Mouse (Mus musculus): ENCODE measurements around the gene B4galnt3.

DNA sequence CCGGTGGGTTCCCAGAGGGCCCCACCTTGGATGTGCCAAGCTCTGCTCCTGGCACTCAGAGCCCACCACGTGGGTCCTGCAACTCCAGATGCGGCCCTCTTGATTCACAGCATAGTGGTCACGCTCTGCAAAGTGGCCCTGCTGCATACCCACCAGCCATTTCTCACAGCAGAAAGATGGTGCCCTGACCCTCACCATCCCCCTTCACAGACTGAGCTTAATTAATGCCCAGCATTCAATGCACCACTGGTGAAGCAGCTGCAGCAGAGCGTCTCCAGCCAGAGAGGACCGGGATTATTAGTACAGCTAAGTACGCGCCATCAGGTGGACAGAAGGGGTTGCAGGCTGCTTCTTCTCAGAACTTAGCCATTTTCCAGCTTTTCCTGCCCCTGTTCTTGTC lies 92.0 kb downstream of the B4galnt3 start:
- TF ChIP-seq CTCF (IDR thresholded peaks at IDR 0.05; ENCODE audit: borderline replicate concordance, control insufficient read depth, extremely low read depth, insufficient read depth, low read length, poor library complexity) (no peak), POLR2A (IDR thresholded peaks at IDR 0.05; ENCODE audit: control insufficient read depth, extremely low read depth, insufficient read depth, low read length, poor library complexity) (no peak)

All from thymus, adult 2 months (tissue).